Mouse (Mus musculus): Measurements from ENCODE around the gene Scamp4.

Scamp4 gene

DNA sequence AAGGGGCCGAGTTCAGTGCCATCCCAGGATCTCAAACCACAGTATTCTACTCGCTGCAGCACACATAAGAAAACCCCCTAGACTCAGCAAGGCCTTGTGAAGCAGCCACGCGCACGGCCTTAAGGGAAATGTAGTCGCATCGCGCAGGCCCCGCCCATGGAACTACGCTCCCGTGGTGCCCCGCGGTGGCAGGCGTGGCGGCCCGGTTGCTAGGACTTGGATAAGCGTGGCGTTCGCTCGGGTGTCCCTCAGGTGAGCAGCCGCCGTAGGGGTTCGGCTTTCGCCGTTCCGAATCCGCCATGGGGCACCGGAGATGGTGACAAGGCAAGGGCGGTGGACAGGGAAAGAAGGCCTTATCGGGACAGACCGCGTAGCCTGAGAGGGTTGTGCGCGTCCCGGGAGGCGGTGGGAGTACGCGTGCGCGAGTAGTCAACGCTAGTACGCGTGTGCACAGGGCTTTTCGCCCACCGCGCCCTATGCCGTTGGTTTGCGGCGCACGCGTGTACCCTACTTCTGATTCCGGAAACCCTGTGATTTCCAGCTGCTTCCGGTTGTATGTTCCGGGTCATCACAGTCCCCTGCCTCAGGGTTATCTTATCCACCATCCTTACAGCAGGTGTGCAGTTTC is at the start of gene Scamp4, which contains the start of gene Adat3:
Gene Scamp4, plus strand, starts transcription at position 175 of the 628 bp plus-strand sequence.
Gene Adat3, plus strand, starts transcription at position 183 of the 628 bp plus-strand sequence.
- peak; percentile 97 for DNase-seq (ENCODE audit: low spot score)

DNA sequence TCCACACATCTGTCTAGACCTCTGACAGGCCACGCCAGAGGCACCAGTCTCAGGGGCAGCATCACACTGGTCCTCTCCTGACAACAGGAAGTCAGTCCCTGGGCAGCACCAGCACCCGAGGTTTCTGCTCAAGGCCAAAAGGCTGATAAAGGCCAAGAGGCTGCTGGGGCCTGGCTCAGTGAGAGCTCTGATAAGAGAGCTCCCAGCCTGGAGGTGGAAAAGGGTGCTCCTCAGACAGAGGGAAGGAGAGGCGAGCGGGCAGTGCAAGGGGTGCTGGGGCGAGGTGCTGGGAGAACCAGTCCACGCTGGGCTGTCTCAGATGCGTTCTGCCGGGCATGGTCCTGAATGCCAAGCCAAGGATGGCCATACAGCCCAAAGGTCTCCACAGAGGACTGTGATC is 49.1 kb upstream of the Scamp4 start:
- DNase-seq (ENCODE audit: low spot score), result no peak

DNA sequence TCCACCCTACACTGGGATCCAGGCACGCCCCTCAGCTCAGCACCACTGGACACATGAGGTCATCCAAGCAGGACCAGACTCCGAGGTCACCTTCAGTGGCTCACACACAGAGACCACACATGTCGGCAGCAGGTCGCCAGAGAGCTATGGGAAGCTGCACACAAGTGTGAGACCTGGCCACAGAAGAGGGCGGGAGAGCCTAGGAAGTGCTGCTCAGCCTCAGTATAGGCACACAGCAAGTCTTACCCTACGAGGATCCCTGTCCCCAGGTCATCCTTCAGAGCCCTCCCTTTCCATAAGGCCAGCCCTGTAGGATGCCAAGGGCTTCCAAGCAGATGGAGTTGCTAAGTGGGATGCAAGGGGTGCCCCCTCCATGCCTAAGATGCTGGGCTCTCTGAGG is 48.7 kb upstream of the Scamp4 start:
- DNase-seq (ENCODE audit: low spot score), result no peak

DNA sequence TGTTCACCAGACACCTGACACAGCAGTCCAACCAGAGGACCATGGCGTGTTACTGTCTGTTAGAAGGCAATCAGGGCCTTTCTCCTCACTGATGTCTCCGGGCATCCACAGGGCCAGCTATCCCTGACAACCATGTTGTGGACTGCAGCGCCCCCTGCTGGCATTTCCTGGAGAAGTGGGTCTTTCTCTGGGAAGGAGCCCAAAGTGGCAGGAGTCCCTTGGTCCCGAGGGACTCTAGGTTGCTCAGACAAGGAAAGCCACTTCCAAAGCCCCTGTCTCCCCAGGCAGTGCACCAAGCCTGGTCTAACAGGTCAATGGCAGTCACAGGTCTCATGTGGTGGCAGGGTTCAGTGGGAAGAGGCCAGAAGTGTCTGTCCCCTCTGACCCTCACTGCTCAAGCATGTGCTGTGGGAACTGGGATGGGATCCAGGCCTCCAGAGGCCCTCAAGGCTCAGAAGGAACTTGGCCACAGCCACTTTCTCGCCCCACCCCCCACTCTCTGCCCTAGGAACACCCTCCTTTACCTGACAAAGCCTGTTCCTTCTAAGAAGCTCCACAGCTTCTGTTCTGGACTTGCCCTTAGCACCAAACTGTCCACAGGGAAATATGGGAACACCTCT is 45.2 kb upstream of the Scamp4 start:
- DNase-seq (ENCODE audit: low spot score), result peak; percentile 38

DNA sequence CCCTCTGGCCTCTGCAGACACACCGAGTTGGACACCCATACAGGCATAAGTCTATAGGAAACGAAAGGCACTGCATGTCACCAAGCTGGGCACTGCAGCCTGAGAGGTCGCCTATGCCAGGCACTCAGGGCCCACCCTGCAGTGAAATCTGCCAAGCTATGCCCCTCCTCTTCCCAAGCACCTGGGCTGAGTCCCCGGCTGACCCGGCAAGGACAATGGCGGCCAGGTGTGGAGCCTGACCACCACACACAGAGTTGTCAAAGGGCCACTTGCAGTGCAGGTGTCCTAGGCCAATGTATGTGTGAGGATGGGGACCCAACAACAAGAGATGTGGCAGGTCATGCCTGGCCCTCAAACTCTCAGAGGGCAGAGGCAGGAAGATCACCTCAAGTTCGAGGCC is 43.2 kb upstream of the Scamp4 start:
- DNase-seq (ENCODE audit: low spot score), result no peak

DNA sequence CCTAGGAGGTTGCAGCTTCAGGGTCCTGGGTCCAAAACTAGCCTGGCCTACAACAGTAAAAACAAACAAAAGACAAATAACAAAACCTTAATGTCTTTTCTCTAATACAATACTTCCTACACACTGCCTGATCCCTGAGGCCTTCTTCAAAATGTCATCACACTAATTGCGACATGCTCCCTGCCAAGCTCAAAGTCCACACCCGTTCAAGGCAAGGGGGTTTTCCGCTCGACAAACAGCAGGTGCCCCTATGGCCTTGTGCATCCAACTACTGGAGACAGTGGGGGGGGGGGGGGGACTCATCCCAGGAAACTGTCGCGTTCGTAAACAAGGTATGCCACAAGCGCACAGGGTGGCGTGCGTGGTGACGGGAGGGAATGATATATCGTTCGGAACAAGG is 42.1 kb upstream of the Scamp4 start:
- peak; percentile 87 for DNase-seq (ENCODE audit: low spot score)

DNA sequence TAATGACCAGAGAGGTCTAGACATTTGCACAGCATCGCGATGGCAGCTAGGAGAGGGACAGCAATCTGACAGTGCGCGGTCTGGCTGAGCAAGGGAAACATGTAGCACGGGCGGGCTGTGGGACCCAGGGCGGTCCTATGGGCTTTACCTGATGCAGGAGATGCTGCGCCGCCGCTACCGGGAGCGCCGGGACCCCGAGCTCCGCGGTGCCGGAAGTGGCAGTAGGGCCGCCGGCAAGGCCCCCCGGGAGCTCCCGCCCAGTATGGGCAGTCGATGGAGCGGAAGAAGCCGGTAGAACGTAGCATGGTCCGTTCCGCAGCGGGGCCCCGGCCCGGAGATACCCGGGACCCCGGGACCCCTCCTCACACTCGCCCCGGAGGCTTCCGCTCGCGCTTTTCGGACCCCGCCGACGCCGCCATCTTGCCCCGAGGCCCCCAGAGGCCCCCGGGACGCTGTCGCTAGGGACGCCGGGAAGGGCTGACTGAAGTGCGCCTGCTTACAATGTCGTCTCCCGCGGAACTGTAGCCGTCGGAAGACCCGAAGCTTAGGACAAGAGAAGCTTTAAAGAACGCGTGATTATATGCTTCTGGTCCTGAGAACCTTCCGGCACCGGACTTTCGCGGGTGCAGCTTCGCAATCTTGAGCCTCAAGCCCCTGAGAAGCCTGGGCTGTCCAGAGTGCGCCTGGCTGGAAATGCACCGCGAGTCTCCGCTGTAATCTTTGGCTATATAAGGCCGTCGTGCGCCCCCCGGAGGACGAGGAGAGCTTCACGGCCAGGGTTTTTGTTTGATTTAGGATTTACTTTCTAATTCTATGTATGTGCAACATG is 41.3 kb upstream of the Scamp4 start, which contains the start of gene Rexo1:
Gene Rexo1, minus strand, starts transcription at position 445 of the 829 bp plus-strand sequence.
- peak; percentile 94 for DNase-seq (ENCODE audit: low spot score)

DNA sequence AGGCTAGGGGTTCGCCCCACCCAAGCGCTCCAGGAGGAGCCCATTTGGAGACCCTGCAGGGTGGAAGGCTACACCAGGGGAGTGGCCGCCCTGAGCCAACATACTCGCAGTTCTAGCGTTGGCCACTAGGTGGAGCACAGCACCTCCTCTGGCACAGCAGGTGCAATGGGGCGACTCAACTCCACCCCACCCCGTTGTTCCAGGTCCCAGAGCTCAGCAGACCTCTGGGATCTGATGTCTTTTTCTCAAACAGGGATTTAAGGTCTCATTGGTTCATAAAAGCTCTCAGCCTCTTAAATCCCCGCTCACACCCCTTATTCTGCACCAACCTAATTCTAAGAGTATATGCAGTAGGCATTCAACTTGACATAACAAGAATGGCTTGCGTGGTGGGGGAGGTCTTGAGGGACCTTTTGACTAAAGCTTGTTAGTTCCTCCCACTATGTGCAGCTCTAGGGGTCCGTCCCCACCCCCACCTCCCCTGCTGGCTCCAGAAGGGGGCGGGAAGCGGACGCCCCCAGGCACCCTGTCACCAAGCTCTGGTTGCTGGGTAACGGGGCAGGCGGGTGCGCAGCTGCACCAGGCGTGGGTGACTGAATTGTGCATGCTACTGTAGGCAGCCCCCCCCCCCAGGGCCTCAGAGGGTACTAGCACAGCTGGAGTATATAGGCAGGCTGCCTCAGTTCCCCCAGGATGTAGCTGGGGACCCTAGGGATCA is 36.1 kb upstream of the Scamp4 start:
- DNase-seq (ENCODE audit: low spot score), result peak; percentile 63

DNA sequence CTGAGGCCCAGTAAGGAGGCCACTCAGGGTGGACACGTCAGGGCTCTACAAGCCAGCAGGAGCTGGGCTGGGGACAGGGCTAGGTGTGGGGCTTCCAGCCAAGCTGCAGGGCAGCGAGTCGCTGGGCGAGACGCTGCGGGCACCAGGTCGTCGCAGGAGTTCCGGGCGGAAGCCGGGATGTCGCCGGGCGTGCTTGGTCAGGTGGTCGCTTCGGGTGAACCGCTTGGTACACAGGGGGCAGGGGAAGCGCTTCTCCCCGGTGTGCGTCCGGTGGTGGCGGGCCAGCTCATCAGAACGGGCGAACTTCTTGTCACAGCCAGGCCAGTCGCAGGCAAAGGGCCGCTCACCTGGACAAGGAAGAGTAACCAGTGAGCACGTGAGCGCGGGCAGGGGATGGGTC is 33.8 kb upstream of the Scamp4 start:
- DNase-seq (ENCODE audit: low spot score), result no peak

DNA sequence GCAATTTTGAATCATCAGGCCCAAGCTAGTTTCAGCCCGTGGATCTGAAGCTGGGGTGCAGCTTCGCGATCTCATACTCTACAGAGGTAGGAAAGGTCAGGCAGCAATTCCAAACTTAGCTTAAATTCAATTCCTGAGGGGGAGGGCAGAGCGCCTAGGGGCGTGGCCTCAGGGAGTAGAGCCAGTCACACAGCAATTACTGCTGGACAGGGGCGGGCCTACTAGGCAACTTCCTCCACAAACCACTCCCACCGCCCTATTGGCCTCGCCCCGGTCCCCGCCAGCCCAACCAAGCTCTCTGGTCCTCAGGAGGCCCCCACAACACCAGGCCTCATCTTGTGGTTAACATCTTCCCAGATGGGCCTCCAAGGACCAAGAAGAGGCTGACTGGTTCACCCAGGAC is 33.0 kb upstream of the Scamp4 start:
- DNase-seq (ENCODE audit: low spot score), result peak; percentile 63

DNA sequence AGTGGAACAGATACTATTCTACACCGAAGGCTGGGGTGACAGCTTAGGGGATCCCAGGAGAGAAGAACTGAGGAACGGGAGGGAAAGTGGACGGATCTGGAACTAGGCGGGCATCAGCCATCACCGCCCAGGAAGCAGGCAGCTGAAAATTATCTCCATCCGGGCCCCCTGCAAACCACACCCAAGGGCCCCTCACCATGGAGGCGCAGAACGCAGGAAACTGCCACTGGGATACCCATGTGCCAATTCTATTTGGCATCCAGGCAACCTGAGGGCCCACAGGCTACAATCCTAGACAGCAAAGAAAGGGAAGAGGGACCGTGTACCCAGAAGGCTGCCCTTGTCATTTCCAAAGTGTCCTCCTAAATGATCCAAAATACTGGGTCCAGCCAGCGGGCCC is 32.3 kb upstream of the Scamp4 start:
- no peak for DNase-seq (ENCODE audit: low spot score)

DNA sequence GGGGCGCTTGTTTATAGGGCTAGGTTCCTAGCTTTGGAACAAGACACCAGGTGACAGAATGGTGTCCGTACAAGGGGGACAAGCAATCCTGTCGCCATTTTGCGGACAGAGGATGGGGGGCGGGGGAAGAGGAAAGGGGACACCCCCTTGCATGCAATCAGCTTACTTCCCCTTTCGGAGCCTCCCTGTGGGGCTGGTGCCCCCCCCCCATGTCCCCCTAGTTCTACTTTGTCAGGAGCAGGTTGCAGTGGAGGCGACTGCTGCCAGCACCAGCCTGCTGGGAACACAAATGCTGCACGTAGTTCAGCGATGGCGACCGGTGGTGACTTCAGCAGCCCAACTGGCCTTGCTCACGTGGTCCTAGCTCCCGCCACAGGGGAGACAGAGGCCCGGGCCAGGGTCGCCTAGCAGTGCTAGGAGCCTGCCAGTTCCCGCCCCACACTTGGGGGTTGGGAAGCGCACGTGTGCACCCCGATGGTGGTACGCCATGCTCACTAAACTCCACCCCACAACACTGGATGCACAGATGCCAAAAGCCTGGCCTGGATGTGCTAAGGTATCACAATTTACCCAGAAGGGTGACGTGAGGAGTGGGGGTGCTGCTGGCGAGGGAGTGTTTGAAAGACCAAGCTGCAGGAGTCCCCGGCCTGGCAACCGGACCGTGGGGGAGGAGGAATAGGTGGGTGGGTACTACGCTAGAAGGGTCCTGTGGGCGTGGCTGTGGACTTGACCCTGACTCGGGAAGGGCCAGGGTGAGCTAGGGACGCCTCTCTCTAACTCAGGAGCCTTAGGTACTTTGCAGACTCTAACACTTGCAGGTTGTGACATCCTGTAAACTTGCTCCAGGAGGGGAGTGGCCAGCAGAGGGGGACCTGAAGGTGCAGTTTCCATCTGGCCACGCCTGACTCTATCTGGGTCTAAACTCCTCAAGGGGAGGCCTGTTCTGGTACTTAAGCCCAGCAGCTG is 31.5 kb upstream of the Scamp4 start:
- no peak for DNase-seq (ENCODE audit: low spot score)

DNA sequence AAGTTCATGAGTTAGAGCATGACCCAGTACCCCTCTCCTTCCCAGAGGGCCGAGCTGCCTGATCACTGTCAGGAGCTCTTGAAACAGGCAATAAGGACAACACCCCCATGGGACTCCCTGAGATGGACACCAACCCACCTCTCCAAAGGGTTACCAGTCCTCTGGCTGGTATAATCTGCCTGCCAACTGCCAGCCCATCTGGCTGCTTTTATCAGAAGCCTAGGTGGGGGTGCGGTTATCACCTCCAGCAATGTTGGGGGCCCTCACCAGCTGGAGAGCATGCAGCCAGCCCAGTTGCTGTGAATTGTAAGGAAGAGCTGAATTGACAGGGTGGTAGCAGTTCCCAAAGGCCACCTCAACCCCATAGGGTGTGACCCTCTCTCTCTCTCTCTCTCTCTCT is 30.2 kb upstream of the Scamp4 start:
- no peak for DNase-seq (ENCODE audit: low spot score)

DNA sequence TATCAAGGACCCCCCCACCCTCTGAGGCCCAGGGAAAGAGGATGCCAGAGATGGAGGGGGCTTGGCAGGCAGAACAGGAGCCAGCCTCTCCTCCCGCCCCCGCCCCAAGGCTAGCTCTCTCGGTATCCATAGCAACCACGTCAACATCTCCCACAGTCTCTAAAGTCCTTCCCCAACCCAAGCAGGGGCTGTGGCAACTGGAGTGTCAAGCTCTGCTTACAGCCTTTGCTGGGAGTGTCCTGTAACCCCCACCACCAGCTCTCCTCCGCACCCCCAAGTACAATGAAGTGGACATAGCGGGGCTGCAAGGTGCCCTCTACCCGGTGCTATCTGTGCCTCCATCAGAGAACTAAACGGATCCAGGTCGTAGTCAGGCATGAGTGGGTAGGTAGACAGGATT is 28.7 kb upstream of the Scamp4 start:
- no peak for DNase-seq (ENCODE audit: low spot score)

DNA sequence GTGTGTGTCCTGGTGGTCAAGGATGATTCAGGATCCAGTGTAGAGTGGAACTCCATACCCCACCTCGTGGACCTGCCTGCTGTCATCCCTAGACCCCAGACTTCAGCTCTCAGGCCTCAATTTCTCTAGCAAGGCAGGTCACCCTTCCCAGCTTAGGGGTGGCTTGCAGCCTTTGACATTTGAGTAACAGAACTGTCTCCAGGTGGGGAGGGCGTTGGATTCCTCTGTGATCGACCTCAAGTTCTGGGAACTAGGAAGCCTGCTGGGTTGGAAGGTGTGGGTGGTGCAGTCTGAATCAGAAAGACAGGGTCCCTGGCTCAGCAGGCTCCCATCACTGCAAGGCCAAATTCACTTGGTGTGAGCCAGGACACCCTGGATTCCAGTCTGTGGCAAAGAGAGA is 27.8 kb upstream of the Scamp4 start:
- DNase-seq (ENCODE audit: low spot score), result no peak

DNA sequence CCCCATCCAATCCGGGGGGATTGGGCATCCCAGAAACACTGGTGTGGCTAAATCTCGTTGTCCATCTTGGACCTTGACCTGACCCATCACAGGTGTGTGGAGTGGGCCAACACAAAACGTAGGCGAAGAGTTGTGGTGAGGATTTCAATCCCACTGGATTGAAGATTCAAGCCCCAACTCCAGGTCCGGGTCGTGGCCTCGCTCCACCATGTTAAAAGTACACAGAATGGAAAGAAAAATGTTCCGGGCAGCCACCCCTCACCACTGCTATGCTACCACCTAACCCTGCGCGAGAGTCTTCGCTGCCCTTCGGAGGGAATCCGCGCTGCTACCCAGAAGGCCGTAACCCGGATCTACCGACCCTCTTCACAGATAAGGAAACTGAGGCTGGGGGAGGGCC is 26.7 kb upstream of the Scamp4 start:
- DNase-seq (ENCODE audit: low spot score), result no peak

DNA sequence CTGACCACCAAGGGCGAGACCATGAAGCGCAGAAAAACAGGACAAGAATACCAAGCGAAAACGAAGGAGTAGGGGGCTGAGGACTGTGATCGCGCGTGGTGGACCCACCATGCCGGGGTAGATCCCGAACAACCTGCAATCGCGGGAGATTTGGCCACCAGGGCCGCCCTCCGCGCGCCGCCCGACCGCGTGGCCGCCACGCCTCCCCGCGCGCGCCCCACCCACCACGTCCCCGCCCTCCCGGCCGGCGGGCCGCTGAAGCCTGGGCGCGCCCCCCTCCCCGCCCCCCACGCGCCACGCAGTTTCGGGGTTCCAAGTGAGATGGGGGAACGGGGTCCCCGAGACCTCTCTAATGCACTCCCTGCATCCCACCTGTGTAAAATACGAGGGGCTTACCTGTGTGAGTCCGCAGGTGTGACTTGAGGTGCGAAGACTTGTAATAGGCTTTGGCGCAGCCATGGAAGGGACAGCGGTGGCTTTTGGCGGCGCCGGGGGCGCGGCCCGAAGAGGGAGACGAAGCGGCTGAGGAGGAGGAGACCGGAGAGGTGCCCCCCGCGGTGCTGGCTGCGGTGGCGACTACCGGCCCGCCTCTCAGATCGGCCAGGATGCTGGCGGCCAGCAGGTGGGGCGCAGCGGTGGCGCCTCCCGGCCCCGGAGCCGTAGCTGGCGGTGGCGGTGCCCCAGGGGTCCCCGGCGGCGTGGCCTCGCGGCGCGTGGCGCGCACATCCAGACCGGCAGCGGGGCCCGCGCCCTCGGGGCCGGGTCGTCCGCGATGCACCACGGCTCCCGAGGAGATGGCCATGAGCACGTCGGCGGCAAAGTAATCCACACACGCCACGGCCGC is 26.1 kb upstream of the Scamp4 start:
- DNase-seq (ENCODE audit: low spot score), result peak; percentile 61

DNA sequence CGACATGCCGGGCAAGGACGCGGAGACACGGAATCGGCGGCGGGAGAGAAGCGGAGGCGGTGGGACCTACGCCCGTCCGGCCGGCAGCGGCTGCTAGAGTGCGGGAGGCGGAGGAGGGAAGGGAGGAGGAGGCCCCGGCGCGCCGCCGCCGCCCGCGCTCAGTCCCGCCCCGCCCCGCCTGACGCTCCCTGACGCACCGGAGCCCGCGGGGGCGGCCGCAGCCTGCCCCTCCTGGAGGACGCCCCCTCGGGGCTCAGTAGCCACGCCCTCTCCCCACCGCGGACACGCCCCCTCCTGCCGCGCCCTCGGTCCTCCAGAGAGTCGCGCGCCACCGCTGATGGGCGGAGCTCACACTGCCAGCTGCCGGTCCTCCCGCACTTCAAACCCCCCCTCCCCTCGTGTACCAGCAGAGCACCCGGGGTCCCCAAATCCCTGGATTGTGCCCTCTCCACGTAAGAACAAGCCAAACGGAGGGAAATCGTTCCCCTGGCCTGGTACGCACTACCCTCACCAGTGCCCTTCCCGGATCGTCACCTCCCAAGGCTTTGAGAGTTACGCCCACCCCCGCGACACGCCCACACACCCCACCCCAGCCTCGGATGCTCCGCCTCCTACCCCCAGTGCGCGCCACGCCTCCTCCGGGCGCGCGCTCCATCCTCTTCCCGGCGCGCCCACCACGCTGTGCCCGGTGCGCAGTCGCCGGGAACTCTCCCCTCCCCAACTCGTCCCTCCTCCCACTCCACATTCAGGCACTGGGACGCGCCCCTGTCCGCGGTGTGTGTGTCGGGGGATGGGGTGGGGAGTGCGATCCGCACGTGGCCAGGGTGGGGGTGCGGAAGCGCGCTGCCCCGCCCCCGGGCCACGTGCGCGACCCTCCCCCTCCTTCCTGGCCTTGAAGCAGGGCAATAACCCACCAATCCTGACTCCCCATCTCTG is 25.2 kb upstream of the Scamp4 start, which contains the start of gene Klf16:
Gene Klf16, minus strand, starts transcription at position 127 of the 936 bp plus-strand sequence.
- peak; percentile 99 for DNase-seq (ENCODE audit: low spot score)
